Mouse (Mus musculus): Measurements from ENCODE around the gene Rhpn2. TPM values are rescaled to one million over a fixed set of nuclear protein-coding genes. Genes with fewer than 3 reads are reported as not detected.

Rhpn2 gene
- polyA plus RNA-seq, 1 experiment from 2014 or later: 32.4 TPM

DNA sequence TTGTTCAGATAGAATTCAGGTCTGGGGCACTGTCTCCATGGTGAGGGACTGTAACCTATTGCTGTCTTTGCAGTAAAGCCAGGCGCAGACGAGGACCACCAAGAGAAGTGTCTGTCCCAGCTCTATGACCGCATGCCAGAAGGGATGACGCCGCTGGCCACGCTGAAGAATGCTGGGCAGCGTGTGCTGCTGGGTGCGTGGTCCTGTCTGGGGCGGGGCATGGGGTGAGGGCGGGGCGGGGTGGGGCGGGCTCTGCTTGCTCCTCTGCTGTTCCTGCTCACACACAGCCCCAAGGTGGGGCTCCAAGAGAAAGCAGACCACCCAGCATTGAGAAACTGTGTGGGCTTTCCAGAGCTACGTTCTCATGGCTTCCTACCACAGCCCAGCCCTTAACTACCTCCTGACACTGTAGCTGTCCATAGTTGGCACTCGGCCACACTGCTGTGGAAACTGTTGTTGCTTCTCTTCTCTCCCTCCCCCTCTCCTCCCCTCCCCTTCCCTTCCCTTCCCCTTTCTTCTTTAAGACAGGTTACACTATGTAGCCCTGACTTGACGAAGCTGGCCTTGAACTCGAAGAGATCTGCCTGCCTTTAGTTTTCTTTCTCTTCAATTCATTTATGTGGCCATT lies 45.6 kb downstream of the Rhpn2 start:
- H3K36me3 ChIP-seq (ENCODE audit: control insufficient read depth, insufficient read depth, low read length): no peaks in the 10 kb centered on the region; the same call in 1 of the 2 replicates
- H3K27me3 ChIP-seq (ENCODE audit: control insufficient read depth, insufficient read depth, low read length): no peaks in the 10 kb centered on the region
- no peak overlapping the region for H3K27ac ChIP-seq (ENCODE audit: low read length)
- no peak overlapping the region for H3K9ac ChIP-seq (ENCODE audit: low read length)
- H3K4me1 ChIP-seq (ENCODE audit: control insufficient read depth, insufficient read depth, low read length): 0 out of 2 replicates have a peak, but pooled peaks cover 5% of the 10 kb centered on the region
- ATAC-seq (ENCODE audit: insufficient read depth, low FRiP score): no peak
- H3K4me3 ChIP-seq (replicated peaks; ENCODE audit: low read length): no peak overlapping the region
- no peaks in the 10 kb centered on the region for H3K9me3 ChIP-seq (replicated peaks; ENCODE audit: control insufficient read depth, low read length)
- no peak overlapping the region for H3K4me2 ChIP-seq (ENCODE audit: low read depth, low read length)
- WGBS: 37% methylated on average over 16 of the region's 16 CpGs

DNA sequence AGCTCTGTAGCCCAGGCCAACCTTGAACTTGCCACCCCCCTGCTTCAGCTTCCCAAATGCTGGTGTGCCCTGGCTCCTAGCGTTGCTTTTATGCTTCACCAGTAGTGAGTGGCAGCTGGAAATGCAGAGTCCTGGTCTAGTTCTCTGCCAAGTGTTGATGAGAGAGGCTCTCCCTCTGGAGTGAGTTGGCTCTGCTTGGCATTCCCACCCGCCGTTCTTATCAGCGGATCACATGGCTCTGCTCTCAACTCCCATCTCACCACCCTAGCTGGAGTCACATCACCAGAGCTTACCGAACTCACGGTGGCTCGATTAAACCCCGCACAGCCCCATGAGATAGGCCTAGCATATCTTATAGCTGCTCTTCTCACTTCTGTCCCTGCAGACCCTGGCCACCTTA lies 46.4 kb downstream of the Rhpn2 start:
- H3K4me2 ChIP-seq (ENCODE audit: low read depth, low read length): no peak overlapping the region
- H3K36me3 ChIP-seq (ENCODE audit: control insufficient read depth, insufficient read depth, low read length): no peaks in the 10 kb centered on the region; the same call in 1 of the 2 replicates
- H3K4me3 ChIP-seq (replicated peaks; ENCODE audit: low read length): no peak overlapping the region
- no peaks in the 10 kb centered on the region for H3K9me3 ChIP-seq (replicated peaks; ENCODE audit: control insufficient read depth, low read length)
- H3K9ac ChIP-seq (ENCODE audit: low read length): no peak overlapping the region
- WGBS: 93% methylated on average over 8 of the region's 8 CpGs
- 0 out of 2 replicates have a peak, but pooled peaks cover 5% of the 10 kb centered on the region for H3K4me1 ChIP-seq (ENCODE audit: control insufficient read depth, insufficient read depth, low read length)
- no peak for ATAC-seq (ENCODE audit: insufficient read depth, low FRiP score)
- H3K27me3 ChIP-seq (ENCODE audit: control insufficient read depth, insufficient read depth, low read length): no peaks in the 10 kb centered on the region
- no peak overlapping the region for H3K27ac ChIP-seq (ENCODE audit: low read length)

DNA sequence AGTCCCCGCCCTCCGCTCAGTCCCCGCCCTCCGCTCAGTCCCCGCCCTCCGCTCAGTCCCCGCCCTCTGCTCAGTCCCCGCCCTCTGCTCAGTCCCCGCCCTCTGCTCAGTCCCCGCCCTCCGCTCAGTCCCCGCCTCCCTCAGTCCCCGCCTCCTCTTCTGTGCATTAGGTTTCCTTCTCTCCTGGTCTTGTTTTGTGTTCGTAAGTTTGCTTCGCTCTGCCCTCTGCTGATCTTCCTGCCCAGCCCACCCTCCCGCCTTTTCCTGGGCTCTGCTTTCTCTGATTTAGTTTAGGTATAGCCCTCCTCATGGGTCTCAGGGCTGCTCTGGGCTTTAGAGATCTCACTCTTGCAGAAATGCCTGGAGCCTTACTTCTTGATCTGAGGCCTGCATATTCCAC lies 47.9 kb downstream of the Rhpn2 start:
- 75% methylated on average over 12 of the region's 16 CpGs for WGBS

DNA sequence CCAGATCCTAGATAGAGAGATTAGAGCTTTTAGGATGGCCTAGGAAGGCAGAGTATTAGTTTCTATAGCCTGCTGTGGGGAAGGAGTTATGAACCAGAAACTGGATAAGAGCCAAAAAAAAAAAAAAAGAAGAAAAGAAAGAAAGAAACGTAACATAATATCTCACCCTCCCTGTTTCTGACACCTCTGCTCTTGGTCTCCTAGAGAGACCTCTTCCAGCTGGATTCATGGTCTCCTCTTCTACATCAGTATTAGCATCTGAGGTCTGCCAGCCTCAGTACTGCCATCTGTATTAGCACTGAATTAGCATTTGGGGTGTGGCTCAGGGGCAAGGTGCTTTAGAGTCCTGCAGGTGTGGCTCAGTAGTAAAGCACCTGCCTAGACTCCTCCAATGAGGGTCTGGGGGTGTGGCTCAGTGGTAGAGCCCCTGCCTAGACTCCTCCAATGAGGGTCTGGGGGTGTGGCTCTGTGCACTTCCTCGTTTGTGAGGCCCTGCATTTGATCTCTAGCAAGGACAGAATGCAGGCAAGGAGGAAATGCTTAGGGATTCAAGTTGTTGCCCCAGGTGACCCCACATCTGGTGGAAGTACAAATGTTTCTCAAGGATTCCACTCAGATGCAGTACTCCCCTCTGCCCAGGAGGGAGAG lies 48.9 kb downstream of the Rhpn2 start:
- Histone ChIP-seq H3K36me3 (ENCODE audit: control insufficient read depth, insufficient read depth, low read length) (no peaks in the 10 kb centered on the region), H3K4me1 (ENCODE audit: control insufficient read depth, insufficient read depth, low read length) (0 out of 2 replicates have a peak, but pooled peaks cover 5% of the 10 kb centered on the region), H3K4me3 (replicated peaks; ENCODE audit: low read length) (no peak overlapping the region), H3K27ac (ENCODE audit: low read length) (no peak overlapping the region), H3K9me3 (replicated peaks; ENCODE audit: control insufficient read depth, low read length) (no peaks in the 10 kb centered on the region), H3K27me3 (ENCODE audit: control insufficient read depth, insufficient read depth, low read length) (no peaks in the 10 kb centered on the region), H3K9ac (ENCODE audit: low read length) (no peak overlapping the region), H3K4me2 (ENCODE audit: low read depth, low read length) (no peak overlapping the region)
- ATAC-seq (ENCODE audit: insufficient read depth, low FRiP score): peak; percentile 80
- 21% methylated on average over 2 of the region's 2 CpGs for WGBS

More for the DNA sequence above, 47.9 kb downstream of the Rhpn2 start:
- Histone ChIP-seq H3K27ac (ENCODE audit: low read length) (no peak overlapping the region), H3K4me3 (replicated peaks; ENCODE audit: low read length) (no peak overlapping the region), H3K9me3 (replicated peaks; ENCODE audit: control insufficient read depth, low read length) (no peaks in the 10 kb centered on the region), H3K4me1 (ENCODE audit: control insufficient read depth, insufficient read depth, low read length) (0 out of 2 replicates have a peak, but pooled peaks cover 5% of the 10 kb centered on the region), H3K27me3 (ENCODE audit: control insufficient read depth, insufficient read depth, low read length) (no peaks in the 10 kb centered on the region), H3K36me3 (ENCODE audit: control insufficient read depth, insufficient read depth, low read length) (no peaks in the 10 kb centered on the region), H3K9ac (ENCODE audit: low read length) (no peak overlapping the region), H3K4me2 (ENCODE audit: low read depth, low read length) (no peak overlapping the region)
- ATAC-seq (ENCODE audit: insufficient read depth, low FRiP score): no peak

DNA sequence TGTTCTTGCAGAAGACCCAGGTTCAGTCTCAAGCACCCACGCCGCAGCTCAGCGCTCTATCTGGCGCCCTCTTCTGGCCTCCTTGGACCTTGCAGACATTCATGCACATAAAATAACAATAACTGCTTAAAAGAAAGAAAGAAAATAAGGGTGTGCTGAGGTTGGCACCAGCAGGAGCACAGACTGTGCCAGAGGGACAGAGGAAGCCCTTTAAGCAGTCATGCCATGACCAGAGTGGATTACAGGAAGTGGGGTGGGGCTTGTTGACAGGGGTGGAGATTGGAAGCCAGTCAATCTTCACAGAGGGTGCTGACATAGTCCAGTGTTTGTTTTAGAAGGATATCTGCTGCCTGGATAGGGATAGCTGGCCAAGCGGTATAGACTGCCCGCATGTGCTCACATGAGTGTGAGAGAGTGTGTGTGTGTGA lies 52.6 kb downstream of the Rhpn2 start:
- WGBS: 57% methylated on average over 6 of the region's 6 CpGs
- H3K4me2 ChIP-seq (ENCODE audit: low read depth, low read length): no peak overlapping the region
- H3K27me3 ChIP-seq (ENCODE audit: control insufficient read depth, insufficient read depth, low read length): no peaks in the 10 kb centered on the region
- no peak overlapping the region for H3K9ac ChIP-seq (ENCODE audit: low read length)
- no peaks in the 10 kb centered on the region for H3K9me3 ChIP-seq (replicated peaks; ENCODE audit: control insufficient read depth, low read length)
- no peak overlapping the region for H3K27ac ChIP-seq (ENCODE audit: low read length)
- peak; percentile 65; the same call in 1 of the 2 replicates for ATAC-seq (ENCODE audit: insufficient read depth, low FRiP score)
- no peaks in the 10 kb centered on the region for H3K4me1 ChIP-seq (ENCODE audit: control insufficient read depth, insufficient read depth, low read length)
- no peak overlapping the region for H3K4me3 ChIP-seq (replicated peaks; ENCODE audit: low read length)
- no peaks in the 10 kb centered on the region for H3K36me3 ChIP-seq (ENCODE audit: control insufficient read depth, insufficient read depth, low read length)

DNA sequence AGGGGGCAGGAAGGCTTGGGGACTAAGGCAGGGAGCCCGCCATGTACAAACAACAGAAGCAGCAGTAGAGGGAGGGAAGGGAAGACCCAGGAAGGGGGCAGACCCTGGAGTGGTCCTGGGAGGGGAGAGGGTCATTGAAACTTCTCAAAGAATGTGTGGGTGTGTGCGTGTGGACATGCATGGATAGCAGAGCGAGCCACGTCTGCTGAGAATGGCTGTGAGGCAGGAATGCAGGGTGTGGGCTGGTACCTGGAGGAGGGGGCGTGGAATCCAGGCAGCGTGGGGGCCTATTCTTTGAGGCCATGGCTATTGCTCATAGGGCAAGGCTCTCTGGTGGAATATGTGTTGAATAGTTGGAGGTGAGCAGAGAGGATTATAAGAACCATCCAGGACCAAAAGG lies 54.7 kb downstream of the Rhpn2 start:
- no peak; the same call in 1 of the 2 replicates for ATAC-seq (ENCODE audit: insufficient read depth, low FRiP score)
- 48% methylated on average over 6 of the region's 6 CpGs for WGBS
- no peaks in the 10 kb centered on the region for H3K36me3 ChIP-seq (ENCODE audit: control insufficient read depth, insufficient read depth, low read length)

DNA sequence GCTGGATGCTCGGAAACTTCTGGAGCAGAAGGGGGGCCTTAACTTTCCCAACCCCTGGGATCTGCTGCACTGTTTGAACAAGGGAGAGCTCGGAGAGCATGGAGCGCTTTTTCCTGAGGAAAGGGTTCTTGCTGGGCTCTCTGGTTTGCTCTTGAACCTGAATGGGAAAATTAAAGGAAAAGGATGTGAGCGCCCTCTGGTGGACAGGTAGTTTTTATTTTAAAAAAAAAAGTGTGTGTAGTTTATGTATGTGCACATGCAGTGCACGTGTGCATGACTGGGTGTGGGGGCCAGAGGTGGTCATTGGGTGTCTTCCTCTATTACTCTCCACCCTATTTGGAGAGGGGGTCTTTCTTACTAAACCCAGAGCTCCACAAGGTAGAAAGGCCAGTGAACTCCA lies 59.0 kb downstream of the Rhpn2 start:
- 62% methylated on average over 5 of the region's 5 CpGs for WGBS
- Histone ChIP-seq H3K9ac (ENCODE audit: low read length) (no peak overlapping the region), H3K36me3 (ENCODE audit: control insufficient read depth, insufficient read depth, low read length) (peaks cover 3% of the 10 kb centered on the region; the same call in 1 of the 2 replicates), H3K9me3 (replicated peaks; ENCODE audit: control insufficient read depth, low read length) (no peaks in the 10 kb centered on the region), H3K4me1 (ENCODE audit: control insufficient read depth, insufficient read depth, low read length) (peaks cover 15% of the 10 kb centered on the region), H3K27me3 (ENCODE audit: control insufficient read depth, insufficient read depth, low read length) (no peaks in the 10 kb centered on the region), H3K4me3 (replicated peaks; ENCODE audit: low read length) (no peak overlapping the region), H3K4me2 (ENCODE audit: low read depth, low read length) (no peak overlapping the region), H3K27ac (ENCODE audit: low read length) (no peak overlapping the region)
- ATAC-seq (ENCODE audit: insufficient read depth, low FRiP score): no peak

More for the DNA sequence above, 54.7 kb downstream of the Rhpn2 start:
- no peaks in the 10 kb centered on the region for H3K4me1 ChIP-seq (ENCODE audit: control insufficient read depth, insufficient read depth, low read length)
- no peak overlapping the region for H3K9ac ChIP-seq (ENCODE audit: low read length)
- no peaks in the 10 kb centered on the region for H3K9me3 ChIP-seq (replicated peaks; ENCODE audit: control insufficient read depth, low read length)
- H3K4me3 ChIP-seq (replicated peaks; ENCODE audit: low read length): no peak overlapping the region
- H3K27me3 ChIP-seq (ENCODE audit: control insufficient read depth, insufficient read depth, low read length): no peaks in the 10 kb centered on the region
- H3K27ac ChIP-seq (ENCODE audit: low read length): no peak overlapping the region
- H3K4me2 ChIP-seq (ENCODE audit: low read depth, low read length): no peak overlapping the region

DNA sequence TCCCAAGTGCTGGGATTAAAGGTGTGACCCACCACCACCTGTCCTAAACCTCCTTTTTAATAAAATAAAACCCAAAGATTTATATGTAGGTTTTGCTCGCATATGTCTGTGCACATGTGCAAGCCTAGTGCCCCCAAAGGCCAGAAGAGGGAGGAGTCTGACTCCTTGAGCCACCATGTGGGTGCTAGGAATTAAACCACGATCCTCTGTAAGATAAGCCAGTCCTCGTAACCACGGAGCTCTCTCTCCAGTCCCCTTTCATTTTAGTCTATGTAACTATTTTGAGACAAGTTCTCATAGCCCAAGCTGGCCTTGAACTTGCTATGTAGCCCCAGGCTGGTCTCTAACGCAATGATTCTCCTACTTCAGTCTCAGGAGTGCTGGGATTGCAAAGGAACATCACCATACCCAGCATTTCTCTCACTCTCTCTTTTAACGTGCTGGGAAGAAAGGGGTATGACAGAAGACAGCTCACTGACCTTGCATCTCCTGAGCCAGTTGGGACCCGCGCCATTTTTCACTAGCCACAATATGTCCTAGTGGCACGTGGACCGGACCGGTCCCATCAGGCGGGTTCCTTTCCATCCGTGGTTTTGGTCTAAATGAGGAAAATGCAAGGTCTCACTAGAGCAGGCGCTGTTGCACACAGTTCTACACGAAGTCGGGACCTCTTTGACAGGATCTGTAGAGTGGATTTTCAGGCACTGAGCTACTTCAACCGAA lies 61.9 kb downstream of the Rhpn2 start:
- no peaks in the 10 kb centered on the region for H3K9me3 ChIP-seq (replicated peaks; ENCODE audit: control insufficient read depth, low read length)
- peaks cover 15% of the 10 kb centered on the region for H3K4me1 ChIP-seq (ENCODE audit: control insufficient read depth, insufficient read depth, low read length)
- peaks cover 3% of the 10 kb centered on the region for H3K36me3 ChIP-seq (ENCODE audit: control insufficient read depth, insufficient read depth, low read length)
- WGBS: 11% methylated on average over 17 of the region's 17 CpGs
- no peaks in the 10 kb centered on the region for H3K27me3 ChIP-seq (ENCODE audit: control insufficient read depth, insufficient read depth, low read length)
- H3K27ac ChIP-seq (ENCODE audit: low read length): no peak overlapping the region
- peak overlapping the region; percentile 66 for H3K4me3 ChIP-seq (replicated peaks; ENCODE audit: low read length)
- H3K4me2 ChIP-seq (ENCODE audit: low read depth, low read length): peak overlapping the region; percentile 93
- no peak for ATAC-seq (ENCODE audit: insufficient read depth, low FRiP score)
- peak overlapping the region; percentile 73 for H3K9ac ChIP-seq (ENCODE audit: low read length)
